Mouse (Mus musculus) limb, embryonic 10.5 days (tissue): ENCODE data around the gene Mapkapk2. TPM values are rescaled to one million over a fixed set of nuclear protein-coding genes. Genes with fewer than 3 reads are reported as not detected.

Experiments used
- DNase-seq: peaks from one replicate; pipeline ENCODE4 v3.0.0-alpha.2; 2017; ENCODE audit warnings: low spot score
- H3K27ac ChIP-seq: fragments of 300-500 bp; sonication (generic); 2 replicates; pipeline ENCODE4 v1.5.1; 2016; ENCODE audit warnings: mild to moderate bottlenecking
- H3K27me3 ChIP-seq: fragments of 300-500 bp; sonication (generic); 2 replicates; pipeline ENCODE4 v1.6.1; 2016; ENCODE audit warnings: low read depth, mild to moderate bottlenecking; ENCODE audit not compliant: poor library complexity, severe bottlenecking
- H3K36me3 ChIP-seq: fragments of 300-500 bp; sonication (generic); 2 replicates; pipeline ENCODE4 v1.6.1; 2016; ENCODE audit warnings: mild to moderate bottlenecking, moderate library complexity
- H3K4me1 ChIP-seq: fragments of 300-500 bp; sonication (generic); 2 replicates; pipeline ENCODE4 v1.6.1; 2016
- H3K4me3 ChIP-seq: fragments of 300-500 bp; sonication (generic); 2 replicates; pipeline ENCODE4 v1.5.1; 2016; ENCODE audit warnings: mild to moderate bottlenecking, moderate library complexity
- H3K9me3 ChIP-seq: fragments of 300-500 bp; sonication (generic); replicated peaks from 2 replicates; pipeline ENCODE4 v1.6.1; 2016; ENCODE audit warnings: mild to moderate bottlenecking
- WGBS: fragments of 180-500 bp; shearing (Covaris S2); methylation state at CpG from one replicate; pipeline ENCODE4 v1.1.7; 2016; 5-methylcytosine and 5-hydroxymethylcytosine counted together
- polyA plus RNA-seq: library from polyadenylated mRNA; unstranded; fragments of >200 nt; fragmentation: Nextera tagmentation; extraction: Ambion mirVana; gene quantifications from 2 replicates; pipeline ENCODE4 v1.2.1, GENCODE M21; 2016

Gene Mapkapk2
- polyA plus RNA-seq, 1 experiment from 2014 or later, result 46.8 TPM

DNA sequence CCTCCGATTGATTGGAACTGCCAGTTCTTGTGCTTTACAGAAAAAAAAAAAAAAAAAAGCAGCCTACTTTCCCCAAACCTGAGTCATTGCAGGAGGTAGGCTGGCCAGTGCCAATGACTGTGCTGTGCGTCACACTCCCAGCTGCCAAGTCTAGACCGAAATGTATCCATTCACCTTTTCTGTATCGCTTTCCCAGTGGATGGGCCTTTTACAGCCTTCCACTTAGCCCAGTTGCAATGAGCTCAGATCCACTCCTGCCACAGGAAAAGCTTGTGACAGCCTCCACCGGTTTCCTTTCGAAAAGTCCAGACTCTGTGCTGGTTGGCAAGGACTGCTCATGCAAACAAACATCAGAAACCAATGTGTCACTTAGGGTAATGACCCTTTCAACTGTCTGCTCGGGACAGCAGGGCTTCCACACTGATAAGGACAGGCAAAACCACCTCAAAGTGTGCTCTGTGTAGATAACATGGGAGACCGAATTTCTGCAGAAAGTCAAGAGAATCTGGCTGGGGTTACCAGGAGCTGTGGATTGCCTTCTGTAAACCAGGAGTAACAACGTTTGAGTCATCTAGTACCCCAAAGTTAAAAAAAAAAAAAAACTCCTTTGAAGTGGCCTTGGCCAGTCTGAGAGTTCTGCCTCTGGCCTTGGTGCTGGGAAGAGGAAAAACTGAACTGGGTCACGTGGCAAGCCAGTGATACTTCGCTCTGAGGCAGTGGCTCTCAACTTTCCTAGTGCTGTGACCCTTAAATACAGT lies 28.5 kb upstream of the Mapkapk2 start:
- no peak overlapping the region for H3K27ac ChIP-seq
- no peaks in the 10 kb centered on the region for H3K9me3 ChIP-seq
- H3K4me3 ChIP-seq, result no peak overlapping the region
- peaks cover 40% of the 10 kb centered on the region for H3K36me3 ChIP-seq
- H3K27me3 ChIP-seq, result no peaks in the 10 kb centered on the region
- H3K4me1 ChIP-seq, result no peaks in the 10 kb centered on the region
- DNase-seq, result no peak
- WGBS, result 63% methylated on average over 11 of the region's 11 CpGs

DNA sequence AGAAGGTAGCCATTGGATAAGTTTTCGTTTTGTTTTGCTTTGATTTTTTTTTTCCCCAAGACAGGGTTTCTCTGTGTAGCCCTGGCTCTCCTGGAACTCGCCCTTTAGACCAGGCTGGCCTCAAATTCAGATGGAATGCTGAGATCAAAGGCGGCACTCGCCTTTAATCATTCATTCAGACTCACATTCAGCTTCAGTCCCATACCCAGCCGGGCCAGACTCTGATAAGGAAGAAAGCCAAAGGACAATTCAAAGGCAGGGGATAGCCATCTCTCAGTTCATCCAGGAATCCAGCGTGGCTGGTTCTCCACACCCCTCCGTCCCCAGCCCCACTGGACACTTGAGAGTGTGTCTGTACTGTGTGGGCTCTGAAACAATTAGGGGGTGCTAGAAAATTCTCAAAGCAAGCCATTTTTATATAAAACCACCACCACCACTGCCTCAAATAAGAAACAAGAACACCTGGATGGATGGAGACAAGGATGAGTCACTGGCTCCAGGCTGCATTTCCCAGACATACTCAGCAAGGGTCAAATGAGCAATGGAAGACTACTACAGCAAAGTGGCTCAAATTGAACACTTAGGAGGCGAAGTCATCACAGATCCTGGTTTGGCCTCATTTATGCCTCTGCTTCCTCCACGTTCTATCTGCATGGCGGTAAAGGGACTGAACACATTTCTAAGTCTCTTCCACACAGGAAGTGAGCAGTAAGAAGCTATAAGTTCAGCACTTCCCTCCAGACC lies 26.1 kb upstream of the Mapkapk2 start:
- Histone ChIP-seq H3K9me3 (no peaks in the 10 kb centered on the region), H3K27me3 (0 out of 2 replicates have a peak, but pooled peaks cover 4% of the 10 kb centered on the region), H3K27ac (no peak overlapping the region), H3K4me1 (no peaks in the 10 kb centered on the region), H3K4me3 (no peak overlapping the region), H3K36me3 (peaks cover 18% of the 10 kb centered on the region)
- 56% methylated on average over 10 of the region's 10 CpGs for WGBS
- DNase-seq, result no peak

DNA sequence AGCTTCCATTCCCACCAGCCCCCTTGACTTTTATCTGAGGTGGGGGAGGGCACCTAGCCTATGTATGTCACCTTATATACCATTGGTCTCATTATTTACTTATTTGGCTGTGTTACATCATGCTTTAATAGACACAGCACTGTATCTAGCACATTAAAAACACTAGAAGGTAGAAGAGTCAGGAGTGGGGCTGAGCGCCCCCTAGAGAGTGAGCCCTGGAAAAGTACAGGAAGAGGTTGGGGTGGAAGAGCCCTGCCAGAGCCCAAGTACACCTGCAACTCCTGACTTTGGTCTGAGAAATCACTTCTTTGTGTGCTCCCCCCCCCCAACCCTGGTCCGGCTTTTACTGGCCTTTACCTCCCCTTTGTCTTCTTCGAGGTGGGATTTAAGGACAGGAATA lies 24.4 kb upstream of the Mapkapk2 start:
- no peak for DNase-seq
- Histone ChIP-seq H3K9me3 (no peaks in the 10 kb centered on the region), H3K27ac (no peak overlapping the region), H3K27me3 (0 out of 2 replicates have a peak, but pooled peaks cover 4% of the 10 kb centered on the region), H3K36me3 (peaks cover 2% of the 10 kb centered on the region; the same call in 1 of the 2 replicates), H3K4me3 (no peak overlapping the region), H3K4me1 (no peaks in the 10 kb centered on the region)
- whole genome bisulfite sequencing, result 44% methylated on average over 3 of the region's 3 CpGs

DNA sequence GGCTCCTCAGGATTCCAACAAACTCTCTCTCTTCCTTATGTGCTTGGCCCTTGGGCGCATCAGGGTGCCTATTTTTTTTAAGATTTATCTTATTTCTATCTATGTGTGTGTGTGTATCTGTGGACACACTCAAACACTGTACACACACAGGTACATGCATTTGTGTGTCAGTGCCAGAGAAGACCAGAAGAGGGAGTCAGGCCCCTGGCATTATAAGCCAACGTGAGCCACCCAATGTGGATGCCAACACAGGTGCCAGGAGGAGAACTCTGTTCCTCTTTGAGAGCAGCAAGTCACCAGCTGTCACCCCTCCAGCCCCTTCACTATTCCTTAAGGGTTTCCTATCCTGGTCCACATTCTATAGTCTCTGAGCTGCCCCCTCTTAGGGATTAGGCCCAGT lies 21.4 kb upstream of the Mapkapk2 start:
- 67% methylated on average over 2 of the region's 2 CpGs for WGBS
- no peak overlapping the region for H3K27ac ChIP-seq
- 0 out of 2 replicates have a peak, but pooled peaks cover 8% of the 10 kb centered on the region for H3K27me3 ChIP-seq
- H3K36me3 ChIP-seq, result no peaks in the 10 kb centered on the region
- no peak overlapping the region for H3K4me3 ChIP-seq
- H3K4me1 ChIP-seq, result no peaks in the 10 kb centered on the region
- no peak for DNase-seq
- no peaks in the 10 kb centered on the region for H3K9me3 ChIP-seq

DNA sequence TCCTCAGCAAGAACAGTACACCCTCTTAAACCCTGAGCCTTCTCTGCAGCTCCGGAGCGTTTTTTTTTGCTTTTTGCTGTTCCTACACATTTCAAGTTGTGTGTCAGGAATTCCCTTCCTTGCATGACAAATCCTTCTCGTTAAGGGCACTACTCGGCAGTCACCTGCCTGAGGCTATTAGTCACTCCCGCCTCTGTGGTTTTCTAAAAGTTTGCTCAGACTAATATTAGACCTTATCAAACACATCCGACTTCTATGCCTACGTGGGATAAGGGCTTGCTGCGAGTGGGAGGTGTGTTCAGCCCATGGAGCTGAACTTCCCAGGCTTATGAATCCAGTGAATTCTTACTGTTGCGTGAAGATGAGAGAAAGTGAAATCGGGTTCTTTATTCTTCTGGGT lies 20.9 kb upstream of the Mapkapk2 start:
- DNase-seq, result no peak
- Histone ChIP-seq H3K27me3 (0 out of 2 replicates have a peak, but pooled peaks cover 8% of the 10 kb centered on the region), H3K27ac (no peak overlapping the region), H3K4me1 (no peaks in the 10 kb centered on the region), H3K36me3 (no peaks in the 10 kb centered on the region), H3K9me3 (no peaks in the 10 kb centered on the region), H3K4me3 (no peak overlapping the region)
- 72% methylated on average over 10 of the region's 10 CpGs for WGBS

DNA sequence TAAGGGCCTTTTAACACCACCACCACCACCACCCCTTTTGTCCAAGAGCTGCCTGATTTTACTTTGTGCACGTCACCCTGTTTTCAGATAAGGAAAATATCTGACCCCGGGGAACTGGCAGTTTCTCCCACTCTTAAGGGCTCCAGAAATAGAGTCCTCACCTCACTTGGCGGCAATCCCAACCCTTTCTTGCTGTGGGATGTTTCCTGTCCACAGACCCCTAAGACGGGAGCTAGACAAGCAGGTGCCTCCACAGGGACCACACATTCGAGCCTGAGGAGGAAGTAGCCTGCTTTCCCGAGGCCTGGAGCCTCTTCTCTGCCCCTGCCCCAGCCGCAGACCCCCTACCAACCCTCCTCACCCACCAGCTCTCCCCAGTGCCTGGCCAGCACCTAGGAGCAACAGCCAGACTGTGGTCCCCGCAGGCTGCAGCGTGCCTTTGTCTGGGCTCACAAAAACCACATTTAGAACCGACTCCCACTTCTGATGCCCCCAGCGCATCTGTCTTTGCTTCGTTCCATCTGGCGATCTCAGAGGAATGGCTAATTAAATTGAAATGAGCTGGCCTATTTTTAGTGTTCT lies 18.9 kb upstream of the Mapkapk2 start:
- 0 out of 2 replicates have a peak, but pooled peaks cover 8% of the 10 kb centered on the region for H3K27me3 ChIP-seq
- no peak overlapping the region for H3K27ac ChIP-seq
- no peaks in the 10 kb centered on the region for H3K9me3 ChIP-seq
- 77% methylated on average over 13 of the region's 13 CpGs for WGBS
- no peak for DNase-seq
- H3K4me3 ChIP-seq, result no peak overlapping the region
- no peaks in the 10 kb centered on the region for H3K36me3 ChIP-seq
- no peaks in the 10 kb centered on the region for H3K4me1 ChIP-seq

DNA sequence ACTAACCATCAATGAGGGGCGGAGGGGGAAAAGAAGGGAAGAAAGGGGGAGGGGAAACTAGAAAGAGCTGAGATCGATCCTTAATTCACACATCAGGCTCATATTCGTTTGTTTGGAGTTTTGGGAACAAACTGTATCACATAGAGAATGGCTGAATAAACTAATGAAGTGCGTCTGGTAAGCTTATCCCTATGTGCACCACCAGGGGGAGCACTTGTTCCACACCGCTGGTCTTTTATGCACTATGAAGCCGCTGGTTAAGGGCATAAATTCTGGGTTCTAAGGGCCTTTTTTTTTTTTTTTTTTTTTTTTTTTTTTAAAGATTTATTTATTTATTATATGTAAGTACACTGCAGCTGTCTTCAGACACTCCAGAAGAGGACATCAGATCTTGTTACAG lies 18.3 kb upstream of the Mapkapk2 start:
- Histone ChIP-seq H3K36me3 (no peaks in the 10 kb centered on the region), H3K27ac (no peak overlapping the region), H3K4me3 (no peak overlapping the region), H3K4me1 (no peaks in the 10 kb centered on the region), H3K27me3 (0 out of 2 replicates have a peak, but pooled peaks cover 8% of the 10 kb centered on the region), H3K9me3 (no peaks in the 10 kb centered on the region)
- WGBS, result 25% methylated on average over 6 of the region's 6 CpGs
- peak; percentile 83 for DNase-seq

DNA sequence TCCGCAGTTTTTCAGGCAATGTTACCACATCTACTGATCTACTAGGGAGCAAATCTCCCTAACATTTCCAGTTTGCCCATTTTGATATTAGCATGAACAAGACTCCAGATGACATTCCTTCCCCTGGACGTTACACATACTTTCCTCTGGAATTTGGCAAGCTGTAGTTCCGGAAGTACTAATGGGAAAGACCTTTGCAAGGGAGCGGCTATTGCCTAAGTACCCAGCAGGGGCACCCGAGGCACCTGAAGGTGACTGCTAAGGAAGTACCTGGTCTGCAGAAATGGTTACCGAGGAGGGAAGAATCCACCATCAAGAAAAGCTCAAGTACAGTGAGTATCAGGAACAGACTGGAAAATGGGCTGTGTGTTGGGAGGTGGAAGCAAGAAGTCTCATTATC lies 14.9 kb upstream of the Mapkapk2 start:
- WGBS, result 45% methylated on average over 6 of the region's 6 CpGs
- Histone ChIP-seq H3K9me3 (no peaks in the 10 kb centered on the region), H3K4me1 (peaks cover 6% of the 10 kb centered on the region), H3K27me3 (0 out of 2 replicates have a peak, but pooled peaks cover 4% of the 10 kb centered on the region), H3K27ac (no peak overlapping the region), H3K36me3 (no peaks in the 10 kb centered on the region), H3K4me3 (no peak overlapping the region)
- DNase-seq, result no peak

DNA sequence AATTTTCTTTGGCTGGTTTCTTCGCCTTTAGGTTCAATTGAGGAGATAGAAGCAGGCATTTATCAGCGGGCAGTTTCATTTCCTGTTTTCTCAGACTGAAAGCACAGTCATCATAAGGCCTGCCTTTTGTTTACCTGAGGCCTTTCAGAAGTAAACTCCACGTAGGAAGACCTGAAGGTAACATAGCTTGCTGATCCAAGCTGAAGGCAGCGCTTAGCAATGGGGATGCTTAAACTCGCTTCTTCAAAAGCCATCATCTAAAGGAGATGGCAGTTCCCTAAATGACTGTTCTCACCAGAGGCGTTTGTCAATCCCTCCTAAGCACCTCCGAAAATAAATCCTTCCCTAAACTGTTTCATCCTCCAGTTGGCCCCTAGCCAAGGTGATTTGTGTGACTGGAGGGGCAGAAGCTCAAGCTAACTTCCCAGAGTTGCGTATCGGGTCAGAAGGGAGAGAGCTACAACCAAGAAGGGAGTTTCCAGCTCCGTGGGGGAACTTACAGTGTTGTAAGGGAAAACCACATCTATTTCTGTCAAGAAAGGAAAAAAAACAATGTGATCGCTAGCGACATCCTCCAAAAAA lies 13.0 kb upstream of the Mapkapk2 start:
- Histone ChIP-seq H3K9me3 (no peaks in the 10 kb centered on the region), H3K4me3 (no peak overlapping the region), H3K36me3 (no peaks in the 10 kb centered on the region), H3K4me1 (peaks cover 7% of the 10 kb centered on the region), H3K27me3 (0 out of 2 replicates have a peak, but pooled peaks cover 4% of the 10 kb centered on the region), H3K27ac (no peak overlapping the region)
- DNase-seq, result no peak
- WGBS, result 74% methylated on average over 12 of the region's 12 CpGs

DNA sequence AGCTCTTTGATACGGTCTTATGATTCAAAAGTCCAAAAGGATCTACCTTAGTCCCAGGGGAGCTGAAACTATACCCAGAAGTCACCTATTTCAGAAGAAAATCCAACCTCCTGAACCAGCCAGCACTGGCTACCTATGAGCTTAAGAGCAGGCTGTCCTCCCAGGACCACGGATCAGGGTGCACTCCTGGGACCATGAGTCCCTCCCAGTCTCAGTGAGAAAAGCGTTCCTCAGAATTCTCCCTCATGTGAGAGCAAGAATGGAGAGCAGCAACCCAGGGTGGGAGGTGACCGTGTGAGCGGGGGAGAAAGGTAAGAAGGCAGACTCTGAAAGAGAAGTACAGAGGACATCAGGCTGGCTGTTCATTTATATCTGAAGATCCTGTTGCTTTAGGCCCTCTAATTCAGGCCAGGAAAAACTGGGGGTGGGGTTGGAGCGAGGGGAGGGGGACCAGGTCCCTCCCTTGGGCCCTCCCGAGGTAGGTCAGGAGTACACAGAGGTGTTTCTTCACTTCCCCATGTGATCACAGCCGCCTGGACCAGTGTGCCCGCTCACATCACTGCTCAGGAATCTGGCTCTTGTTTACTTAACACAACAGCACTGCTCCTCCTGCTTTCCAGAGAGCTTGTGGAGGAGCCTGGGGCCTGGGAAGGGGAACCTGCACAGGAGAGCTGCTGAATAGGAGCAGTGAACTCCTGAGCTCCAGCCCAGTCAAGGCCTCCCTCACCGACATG lies 10.1 kb upstream of the Mapkapk2 start:
- H3K27me3 ChIP-seq, result no peaks in the 10 kb centered on the region
- H3K9me3 ChIP-seq, result no peaks in the 10 kb centered on the region
- H3K4me3 ChIP-seq, result no peak overlapping the region
- H3K27ac ChIP-seq, result peak overlapping the region; percentile 36; the same call in 1 of the 2 replicates
- DNase-seq, result no peak
- no peaks in the 10 kb centered on the region for H3K36me3 ChIP-seq
- WGBS, result 56% methylated on average over 10 of the region's 10 CpGs
- peaks cover 7% of the 10 kb centered on the region for H3K4me1 ChIP-seq

DNA sequence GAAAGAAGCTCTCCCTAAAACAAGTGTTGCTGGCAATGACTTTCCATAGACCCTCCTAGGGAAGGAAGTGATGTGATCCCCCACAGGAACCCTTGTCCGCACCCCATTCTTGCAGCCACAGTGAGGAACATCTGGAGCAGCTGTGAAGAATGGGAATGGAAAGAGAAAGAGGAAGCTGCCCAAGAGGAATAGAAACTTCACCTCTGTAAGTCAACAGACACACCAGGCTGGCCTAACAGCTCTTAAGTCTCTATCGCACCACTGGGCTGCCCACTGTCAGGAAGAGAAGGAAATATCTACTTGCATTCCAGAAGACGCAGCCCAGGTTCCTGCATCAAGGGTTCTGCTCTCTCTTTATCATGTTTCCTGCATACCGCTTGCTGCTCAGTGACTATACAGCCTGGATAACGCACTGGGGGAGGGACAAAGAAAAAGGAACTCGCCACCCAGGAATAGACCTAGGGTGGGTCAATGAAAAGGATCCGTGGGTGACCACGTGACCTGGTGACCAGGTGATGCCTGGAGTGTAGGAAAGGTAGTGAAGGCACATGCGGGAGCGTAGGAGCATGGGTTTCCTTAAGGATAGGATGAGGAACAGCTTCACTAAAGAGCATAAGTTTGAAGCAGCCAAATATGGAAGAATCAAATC lies 6.3 kb upstream of the Mapkapk2 start:
- H3K27ac ChIP-seq, result no peak overlapping the region
- H3K36me3 ChIP-seq, result no peaks in the 10 kb centered on the region
- 0 out of 2 replicates have a peak, but pooled peaks cover 2% of the 10 kb centered on the region for H3K27me3 ChIP-seq
- no peak for DNase-seq
- no peaks in the 10 kb centered on the region for H3K9me3 ChIP-seq
- no peak overlapping the region for H3K4me3 ChIP-seq
- 87% methylated on average over 10 of the region's 10 CpGs for WGBS
- peaks cover 7% of the 10 kb centered on the region for H3K4me1 ChIP-seq

DNA sequence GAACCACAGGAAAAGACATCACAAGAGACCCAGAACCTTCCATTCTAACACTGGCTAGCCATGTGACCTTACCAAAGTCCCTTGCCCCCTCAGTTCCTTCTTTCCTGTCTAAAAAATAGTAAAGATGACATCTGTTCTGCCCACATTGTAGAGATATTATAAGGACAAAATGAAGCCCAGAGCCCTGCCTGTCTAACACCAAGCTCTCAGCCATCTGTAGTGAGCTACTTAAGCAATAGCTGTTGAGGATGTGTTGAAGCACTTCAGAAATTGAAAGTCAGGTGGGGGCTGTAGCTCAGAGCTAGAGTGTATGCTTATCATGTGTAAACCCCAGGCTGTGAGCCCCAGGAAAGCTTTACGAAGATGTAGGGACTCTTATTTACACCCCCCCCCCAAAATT lies 3.2 kb upstream of the Mapkapk2 start:
- no peak overlapping the region for H3K4me3 ChIP-seq
- H3K9me3 ChIP-seq, result no peaks in the 10 kb centered on the region
- no peak overlapping the region for H3K27ac ChIP-seq
- 92% methylated on average over 1 of the region's 1 CpGs for WGBS
- 0 out of 2 replicates have a peak, but pooled peaks cover 5% of the 10 kb centered on the region for H3K27me3 ChIP-seq
- DNase-seq, result no peak
- H3K36me3 ChIP-seq, result no peaks in the 10 kb centered on the region
- peaks cover 17% of the 10 kb centered on the region for H3K4me1 ChIP-seq
